Mouse (Mus musculus): ENCODE measurements around the gene Slc47a2. TPM values are rescaled to one million over a fixed set of nuclear protein-coding genes. Genes with fewer than 3 reads are reported as not detected.
A peak's percentile ranks its signal among the peaks of the same experiment; 100 is the strongest.
"Not testable (repeated sequence)": the region's sequence is repeated elsewhere in the genome, so short reads cannot be mapped to it uniquely, and the experiment has no call there.

Gene Slc47a2
- polyA plus RNA-seq, 1 experiment from 2014 or later, result 0.19 TPM

DNA sequence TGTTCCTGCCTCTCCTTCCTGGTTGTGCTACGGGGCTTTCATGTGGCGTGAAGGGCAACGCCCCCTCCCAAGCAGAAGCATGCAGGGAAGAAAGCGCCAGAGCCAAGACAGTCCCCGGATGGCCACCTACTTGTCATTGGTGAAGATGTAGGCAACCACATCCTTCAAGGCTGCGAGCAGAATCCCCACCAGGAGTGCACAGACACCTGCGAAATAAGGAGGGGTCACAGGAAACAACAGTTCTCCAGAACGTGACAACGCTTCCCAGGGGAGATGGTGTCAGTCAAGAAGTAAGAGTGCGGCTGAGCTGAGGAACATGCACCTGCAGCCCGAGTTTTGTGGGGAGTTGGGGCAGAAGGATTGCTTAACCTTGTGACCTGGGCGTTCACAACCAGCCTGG lies 32.8 kb downstream of the Slc47a2 start:
- H3K9ac ChIP-seq (replicated peaks; ENCODE audit: low read depth), result no peak overlapping the region
- no peak overlapping the region for H3K4me2 ChIP-seq (replicated peaks; ENCODE audit: low read depth, low read length)
- no peaks in the 10 kb centered on the region for H3K4me1 ChIP-seq (ENCODE audit: insufficient read depth, low read depth, low read length)
- no peak for ATAC-seq
- 59% methylated on average over 12 of the region's 12 CpGs for WGBS
- no peaks in the 10 kb centered on the region for H3K27me3 ChIP-seq (replicated peaks; ENCODE audit: insufficient read depth, low read length)
- H3K36me3 ChIP-seq (ENCODE audit: insufficient read depth, low read length), result no peaks in the 10 kb centered on the region
- TF ChIP-seq EP300 (IDR thresholded peaks at IDR 0.05) (no peak), CTCF (IDR thresholded peaks at IDR 0.05) (no peak)
- DNase-seq (ENCODE audit: low spot score), result no peak
- H3K4me3 ChIP-seq (ENCODE audit: low read depth, low read length), result no peak overlapping the region
- H3K27ac ChIP-seq (ENCODE audit: low read length), result no peak overlapping the region
- H3K9me3 ChIP-seq (ENCODE audit: low read length), result no peaks in the 10 kb centered on the region

DNA sequence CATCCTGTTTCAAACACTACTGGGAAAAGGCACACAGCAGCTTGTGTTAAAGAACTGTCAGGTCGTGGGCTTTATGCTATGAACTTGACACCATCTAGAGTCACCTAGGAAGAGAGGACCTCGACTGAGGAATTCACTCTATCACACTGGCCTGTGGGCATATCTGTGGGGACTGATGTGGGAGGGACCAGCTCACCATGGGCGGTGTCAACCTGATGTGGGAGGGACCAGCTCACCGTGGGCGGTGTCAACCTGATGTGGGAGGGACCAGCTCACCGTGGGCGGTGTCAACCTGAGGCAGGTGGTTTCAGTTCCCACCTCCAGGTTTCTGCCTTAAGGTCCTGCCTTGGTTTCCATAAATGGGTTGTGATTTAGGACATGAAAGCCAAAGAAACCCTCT lies 34.9 kb downstream of the Slc47a2 start:
- TF ChIP-seq EP300 (IDR thresholded peaks at IDR 0.05) (no peak), CTCF (IDR thresholded peaks at IDR 0.05) (no peak)
- no peak overlapping the region for H3K9ac ChIP-seq (replicated peaks; ENCODE audit: low read depth)
- DNase-seq (ENCODE audit: low spot score), result no peak
- WGBS, result 41% methylated on average over 7 of the region's 7 CpGs
- H3K4me2 ChIP-seq (replicated peaks; ENCODE audit: low read depth, low read length), result no peak overlapping the region
- no peaks in the 10 kb centered on the region for H3K36me3 ChIP-seq (ENCODE audit: insufficient read depth, low read length)
- no peaks in the 10 kb centered on the region for H3K4me1 ChIP-seq (ENCODE audit: insufficient read depth, low read depth, low read length)
- H3K4me3 ChIP-seq (ENCODE audit: low read depth, low read length), result no peak overlapping the region
- no peaks in the 10 kb centered on the region for H3K9me3 ChIP-seq (ENCODE audit: low read length)
- ATAC-seq, result no peak
- H3K27me3 ChIP-seq (replicated peaks; ENCODE audit: insufficient read depth, low read length), result no peaks in the 10 kb centered on the region
- H3K27ac ChIP-seq (ENCODE audit: low read length), result no peak overlapping the region

- TF ChIP-seq EP300 (IDR thresholded peaks at IDR 0.05) (no peak), CTCF (IDR thresholded peaks at IDR 0.05) (peak; percentile 51)
- Histone ChIP-seq H3K27ac (ENCODE audit: low read length) (no peak overlapping the region), H3K4me3 (ENCODE audit: low read depth, low read length) (no peak overlapping the region), H3K36me3 (ENCODE audit: insufficient read depth, low read length) (no peaks in the 10 kb centered on the region), H3K9me3 (ENCODE audit: low read length) (no peaks in the 10 kb centered on the region), H3K9ac (replicated peaks; ENCODE audit: low read depth) (no peak overlapping the region), H3K4me2 (replicated peaks; ENCODE audit: low read depth, low read length) (no peak overlapping the region), H3K4me1 (ENCODE audit: insufficient read depth, low read depth, low read length) (peaks cover 1% of the 10 kb centered on the region; the same call in 1 of the 2 replicates), H3K27me3 (replicated peaks; ENCODE audit: insufficient read depth, low read length) (no peaks in the 10 kb centered on the region)
- 82% methylated on average over 4 of the region's 4 CpGs for WGBS
- ATAC-seq (no peak), DNase-seq (ENCODE audit: low spot score) (peak; percentile 35)
Observed at GRCm38 (mm10) chr11:61305377-61305776, 37.3 kb downstream of the Slc47a2 start.

DNA sequence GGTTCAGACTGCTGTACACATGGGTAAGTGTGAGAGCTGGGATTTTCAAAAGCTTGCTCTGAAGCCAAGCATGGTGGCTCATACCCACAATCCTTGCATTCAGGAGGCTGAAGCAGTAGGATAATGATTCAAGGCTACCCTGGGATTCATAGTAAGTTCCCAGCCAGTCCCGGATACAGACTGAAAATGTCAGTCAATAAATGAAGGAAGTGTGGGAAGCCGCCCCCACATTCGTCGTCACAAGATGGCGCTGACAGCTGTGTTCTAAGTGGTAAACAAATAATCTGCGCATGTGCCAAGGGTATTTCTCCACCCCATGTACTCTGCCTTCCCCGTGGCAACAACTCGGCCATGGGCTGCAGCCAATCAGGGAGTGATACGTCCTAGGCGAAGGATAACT lies 38.1 kb downstream of the Slc47a2 start:
- H3K9ac ChIP-seq (replicated peaks; ENCODE audit: low read depth); ATAC-seq; H3K9me3 ChIP-seq (ENCODE audit: low read length); H3K27me3 ChIP-seq (replicated peaks; ENCODE audit: insufficient read depth, low read length); H3K4me2 ChIP-seq (replicated peaks; ENCODE audit: low read depth, low read length); DNase-seq (ENCODE audit: low spot score); H3K4me1 ChIP-seq (ENCODE audit: insufficient read depth, low read depth, low read length); H3K4me3 ChIP-seq (ENCODE audit: low read depth, low read length); H3K27ac ChIP-seq (ENCODE audit: low read length); H3K36me3 ChIP-seq (ENCODE audit: insufficient read depth, low read length): not testable (repeated sequence)
- 95% methylated on average over 5 of the region's 10 CpGs for WGBS

GRCm38 (mm10) chr11:61300716-61301392 lies 41.8 kb downstream of the Slc47a2 start:
- no peaks in the 10 kb centered on the region for H3K36me3 ChIP-seq (ENCODE audit: insufficient read depth, low read length)
- TF ChIP-seq CTCF (IDR thresholded peaks at IDR 0.05) (no peak), EP300 (IDR thresholded peaks at IDR 0.05) (no peak)
- no peaks in the 10 kb centered on the region for H3K27me3 ChIP-seq (replicated peaks; ENCODE audit: insufficient read depth, low read length)
- peak; percentile 61 for DNase-seq (ENCODE audit: low spot score)
- H3K4me1 ChIP-seq (ENCODE audit: insufficient read depth, low read depth, low read length), result peaks cover 5% of the 10 kb centered on the region; the same call in 1 of the 2 replicates
- peak; percentile 73 for ATAC-seq
- WGBS, result 25% methylated on average over 11 of the region's 16 CpGs
- peak overlapping the region; percentile 38 for H3K4me2 ChIP-seq (replicated peaks; ENCODE audit: low read depth, low read length)
- peak overlapping the region; percentile 40; the same call in 1 of the 2 replicates for H3K27ac ChIP-seq (ENCODE audit: low read length)
- no peak overlapping the region for H3K4me3 ChIP-seq (ENCODE audit: low read depth, low read length)
- no peak overlapping the region for H3K9ac ChIP-seq (replicated peaks; ENCODE audit: low read depth)
- no peaks in the 10 kb centered on the region for H3K9me3 ChIP-seq (ENCODE audit: low read length)

DNA sequence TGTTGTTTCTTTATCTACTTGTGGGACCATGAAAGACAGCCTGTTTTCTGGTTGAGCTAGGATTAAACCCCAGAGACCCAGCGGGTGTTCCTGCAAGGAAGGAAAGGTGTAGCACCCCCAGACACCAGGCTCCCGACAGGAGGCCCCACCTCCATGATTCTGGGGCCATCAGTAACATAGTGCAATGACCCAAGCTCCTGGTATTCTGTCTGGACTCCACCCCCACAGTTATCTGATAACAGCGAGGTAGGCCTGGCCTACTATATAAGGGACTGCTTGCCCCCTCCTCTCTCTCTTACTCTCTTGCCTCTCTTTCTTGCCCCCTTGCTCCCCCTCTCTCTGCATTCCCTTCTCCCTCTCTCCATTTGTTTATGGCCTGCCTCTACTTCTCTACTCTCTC lies 42.5 kb downstream of the Slc47a2 start:
- ATAC-seq (no peak), DNase-seq (ENCODE audit: low spot score) (no peak)
- Histone ChIP-seq H3K9me3 (ENCODE audit: low read length) (no peaks in the 10 kb centered on the region), H3K9ac (replicated peaks; ENCODE audit: low read depth) (no peak overlapping the region), H3K4me2 (replicated peaks; ENCODE audit: low read depth, low read length) (no peak overlapping the region), H3K27ac (ENCODE audit: low read length) (no peak overlapping the region), H3K4me1 (ENCODE audit: insufficient read depth, low read depth, low read length) (peaks cover 5% of the 10 kb centered on the region; the same call in 1 of the 2 replicates), H3K4me3 (ENCODE audit: low read depth, low read length) (no peak overlapping the region), H3K36me3 (ENCODE audit: insufficient read depth, low read length) (no peaks in the 10 kb centered on the region), H3K27me3 (replicated peaks; ENCODE audit: insufficient read depth, low read length) (no peaks in the 10 kb centered on the region)
- TF ChIP-seq CTCF (IDR thresholded peaks at IDR 0.05) (no peak), EP300 (IDR thresholded peaks at IDR 0.05) (no peak)
- 55% methylated on average over 3 of the region's 3 CpGs for WGBS

Measured in lung, postnatal 0 days (tissue).